Mouse (Mus musculus): Measurements from ENCODE around the gene Cldn3.

- TF ChIP-seq MEF2A (IDR thresholded peaks at IDR 0.05; ENCODE audit: borderline replicate concordance, low read depth, low read length) (peak; percentile 53; the same call in 1 of the 2 replicates), NELFE (IDR thresholded peaks at IDR 0.05; ENCODE audit: low read depth, low read length) (peak; percentile 59; the same call in 1 of the 2 replicates), POLR2A (IDR thresholded peaks at IDR 0.05; ENCODE audit: low read depth, low read length) (no peak), CTCF (conservative IDR thresholded peaks at IDR 0.05 in 1 of 2, IDR thresholded peaks at IDR 0.05 in 1 of 2; ENCODE audit: low read depth in 2 of 2, low read length in 2 of 2) (peak; percentile 85 to 98), ZMIZ1 (IDR thresholded peaks at IDR 0.05; ENCODE audit: low read depth, low read length) (no peak), MAX (IDR thresholded peaks at IDR 0.05; ENCODE audit: low read length) (no peak), POLR2AphosphoS2 (IDR thresholded peaks at IDR 0.05; ENCODE audit: low read depth, low read length) (no peak), TBP (conservative IDR thresholded peaks at IDR 0.05; ENCODE audit: low read depth, low read length) (no peak), ETS1 (conservative IDR thresholded peaks at IDR 0.05; ENCODE audit: low read depth, low read length) (no peak), ELF1 (IDR thresholded peaks at IDR 0.05; ENCODE audit: low read depth, low read length) (no peak), TCF12 (IDR thresholded peaks at IDR 0.05; ENCODE audit: low read depth, low read length) (no peak), KAT2A (IDR thresholded peaks at IDR 0.05; ENCODE audit: insufficient replicate concordance, low read length) (no peak), CHD2 (IDR thresholded peaks at IDR 0.05; ENCODE audit: low read length) (no peak)
Observed at GRCm38 (mm10) chr5:135015497-135015896, 29.5 kb downstream of the Cldn3 start.

Data from CH12.LX (cell line).